Mouse (Mus musculus) forebrain, embryonic 11.5 days (tissue): ENCODE measurements around the gene Gm16427. TPM values are rescaled to one million over a fixed set of nuclear protein-coding genes. Genes with fewer than 3 reads are reported as not detected.
"Not testable (repeated sequence)": the region's sequence is repeated elsewhere in the genome, so short reads cannot be mapped to it uniquely, and the experiment has no call there.

Source experiments
- ATAC-seq: fragments of 200-750 bp; cut with Nextera tagmentation; replicated peaks from 2 replicates; pipeline ENCODE4 v1.8.0; 2017; ENCODE audit warnings: moderate TSS enrichment; ENCODE audit not compliant: low FRiP score
- DNase-seq: peaks from one replicate; pipeline ENCODE4 v3.0.0-alpha.2; 2017; ENCODE audit warnings: low spot score
- H3K27ac ChIP-seq: fragments of 300-500 bp; sonication (generic); 2 replicates; pipeline ENCODE4 v1.5.1; 2014; ENCODE audit warnings: low read depth, low read length
- H3K27me3 ChIP-seq: fragments of 300-500 bp; sonication (generic); 2 replicates; pipeline ENCODE4 v1.6.1; 2014; ENCODE audit warnings: mild to moderate bottlenecking, low read length, mixed read lengths; ENCODE audit not compliant: control insufficient read depth, insufficient read depth
- H3K36me3 ChIP-seq: fragments of 300-500 bp; sonication (generic); 2 replicates; pipeline ENCODE4 v1.6.1; 2014; ENCODE audit warnings: mild to moderate bottlenecking, low read length, moderate library complexity, mixed read lengths; ENCODE audit not compliant: control insufficient read depth, insufficient read depth
- H3K4me1 ChIP-seq: fragments of 300-500 bp; sonication (generic); replicated peaks from 2 replicates; pipeline ENCODE4 v1.6.1; 2014; ENCODE audit warnings: low read length, mixed read lengths; ENCODE audit not compliant: control insufficient read depth, insufficient read depth
- H3K4me2 ChIP-seq: fragments of 300-500 bp; sonication (generic); 2 replicates; pipeline ENCODE4 v1.6.1; 2014; ENCODE audit warnings: low read depth, mild to moderate bottlenecking, low read length, moderate library complexity, mixed read lengths; ENCODE audit not compliant: severe bottlenecking
- H3K4me3 ChIP-seq: fragments of 300-500 bp; sonication (generic); 2 replicates; pipeline ENCODE4 v1.5.1; 2014; ENCODE audit warnings: low read depth, low read length
- H3K9ac ChIP-seq: fragments of 300-500 bp; sonication (generic); 2 replicates; pipeline ENCODE4 v1.6.1; 2014; ENCODE audit warnings: low read length
- H3K9me3 ChIP-seq: fragments of 300-500 bp; sonication (generic); 2 replicates; pipeline ENCODE4 v1.6.1; 2016; ENCODE audit warnings: low read length, mixed read lengths; ENCODE audit not compliant: control insufficient read depth
- WGBS: fragments of 180-500 bp; shearing (Covaris S2); extraction: QIAGEN DNeasy Blood & Tissue Kit; methylation state at CpG from one replicate; pipeline ENCODE4 v1.1.7; 2014; 5-methylcytosine and 5-hydroxymethylcytosine counted together
- polyA plus RNA-seq: library from polyadenylated mRNA; unstranded; fragments of >200 nt; fragmentation: Nextera tagmentation; extraction: Ambion mirVana; gene quantifications from 2 replicates; pipeline ENCODE4 v1.2.1, GENCODE M21; 2014

Gene Gm16427
- not detected in 2 replicates for polyA plus RNA-seq

DNA sequence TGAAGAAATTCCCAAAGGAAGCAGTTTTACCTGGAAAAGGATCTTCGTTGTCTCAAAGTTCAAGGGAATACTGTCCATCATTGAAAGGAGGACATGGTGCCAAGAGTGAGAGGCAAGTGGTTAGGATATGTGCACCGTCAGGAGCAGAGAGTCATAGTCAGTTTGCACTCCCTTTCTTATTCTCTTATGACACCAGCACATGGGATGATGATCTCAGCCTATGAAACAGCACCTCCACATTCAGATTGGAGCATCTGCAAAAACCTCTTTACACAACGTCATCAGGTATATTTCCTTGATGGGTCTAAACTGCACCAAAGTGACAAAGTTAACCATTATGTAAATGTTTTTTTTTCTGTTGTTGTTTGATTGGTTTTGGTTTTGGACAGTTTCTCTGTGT, at the start of gene Gm16427:
Gm16427 (minus strand) TSS at position 101 of the 400 bp plus-strand sequence.
- not testable (repeated sequence) for ATAC-seq, H3K36me3 ChIP-seq, H3K9me3 ChIP-seq, H3K27ac ChIP-seq, H3K4me3 ChIP-seq, H3K9ac ChIP-seq, H3K4me2 ChIP-seq, DNase-seq, H3K27me3 ChIP-seq, H3K4me1 ChIP-seq
- 73% methylated on average over 1 of the region's 3 CpGs for WGBS

Other genes with a start within 250 kb of the Gm16427 start
- gene C87414, start 131.4 kb upstream of the Gm16427 start, polyA plus RNA-seq = not detected in 2 replicates